In the genomic region with DNA sequence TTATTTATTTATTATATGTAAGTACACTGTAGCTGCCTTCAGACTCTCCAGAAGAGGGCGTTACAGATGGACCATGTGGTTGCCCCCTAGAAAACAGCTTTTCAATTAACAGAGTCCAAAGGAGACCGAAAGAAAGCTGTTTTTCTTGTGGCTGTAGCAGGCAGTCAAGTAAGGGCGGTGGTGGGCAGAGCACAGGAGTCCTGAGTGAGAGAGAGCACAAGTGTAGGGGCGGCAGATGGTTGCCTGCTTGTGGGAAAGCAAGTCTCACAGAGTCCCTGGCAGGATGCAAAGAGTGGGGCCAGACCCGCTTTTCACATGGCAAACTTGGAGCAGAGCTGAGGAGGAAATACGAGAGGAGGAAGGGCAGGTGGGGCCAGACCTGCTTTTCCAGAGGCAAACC, we compare ENCODE assay signal across 13 mouse cellular contexts. TPM values are rescaled to one million over a fixed set of nuclear protein-coding genes. Genes with fewer than 3 reads are reported as not detected.
DNase-seq lines count a peak whose midpoint lies in the region; ATAC-seq and TF ChIP-seq lines count a peak whose summit lies in the region.
"Had no signal": no experiment of that assay in that cellular context is flagged by ENCODE, and none has a peak within 500 bp of the region (broad histone marks: within the 10 kb centered on the region; RNA-seq: fewer than 3 reads in every experiment).

No protein-coding gene starts in this region.

- H3K36me3 ChIP-seq in limb, embryonic 10.5 days = no peaks in the 10 kb centered on the region
- H3K36me3 ChIP-seq: hindbrain, embryonic 12.5 days; midbrain, embryonic 15.5 days; neural tube, embryonic 12.5 days had no signal

- DNase-seq in frontal cortex, postnatal 25 days (ENCODE audit: low spot score in 2 of 2) = no peak
- peak; percentile 18 for DNase-seq in lung, adult 2 months
- no peak for DNase-seq in lung, postnatal 10 days
- peak; percentile 59 for DNase-seq in ES-CJ7 (ENCODE audit: low read depth, low spot score)
- DNase-seq in layer of hippocampus, adult 2 months (ENCODE audit: low spot score in 2 of 2) = peak in 1 of 2 experiments; percentile 41
- DNase-seq in limb, embryonic 10.5 days (ENCODE audit: low spot score) = no peak
- DNase-seq in ovary, adult 18-20 months (ENCODE audit: low spot score) = no peak
- DNase-seq: adrenal gland, adult 2 months; kidney, adult 18-20 months had no signal

- H3K9me3 ChIP-seq in limb, embryonic 10.5 days (replicated peaks) = no peaks in the 10 kb centered on the region
- H3K9me3 ChIP-seq: hindbrain, embryonic 12.5 days; midbrain, embryonic 15.5 days; neural tube, embryonic 12.5 days had no signal

- no peaks in the 10 kb centered on the region for H3K27me3 ChIP-seq in limb, embryonic 10.5 days (ENCODE audit: low read depth, poor library complexity, severe bottlenecking)
- H3K27me3 ChIP-seq: hindbrain, embryonic 12.5 days; midbrain, embryonic 15.5 days had no signal

- 49% methylated on average over 6 of the region's 6 CpGs for WGBS in lung, adult 2 months
- 63% methylated on average over 6 of the region's 6 CpGs for WGBS in limb, embryonic 10.5 days

- peak overlapping the region; percentile 80; the same call in 1 of the 2 replicates for H3K27ac ChIP-seq in layer of hippocampus, adult 2 months
- no peak overlapping the region for H3K27ac ChIP-seq in limb, embryonic 10.5 days
- H3K27ac ChIP-seq: hindbrain, embryonic 12.5 days; midbrain, embryonic 15.5 days; neural tube, embryonic 12.5 days had no signal

- ATAC-seq in frontal cortex, adult (ENCODE audit: low TSS enrichment) = peak; percentile 69
- ATAC-seq: midbrain, embryonic 15.5 days had no signal

- TF ChIP-seq POLR2A in lung, adult 2 months (IDR thresholded peaks at IDR 0.05; ENCODE audit: borderline replicate concordance, extremely low read depth, low read depth, low read length) = no peak

- H3K4me3 ChIP-seq in lung, adult 2 months (replicated peaks; ENCODE audit: extremely low read depth, low read depth, low read length) = no peak overlapping the region
- no peak overlapping the region for H3K4me3 ChIP-seq in layer of hippocampus, adult 2 months
- H3K4me3 ChIP-seq in limb, embryonic 10.5 days = no peak overlapping the region
- H3K4me3 ChIP-seq: hindbrain, embryonic 12.5 days; midbrain, embryonic 15.5 days; neural tube, embryonic 12.5 days had no signal

- TF ChIP-seq CTCF in lung, adult 2 months (IDR thresholded peaks at IDR 0.05; ENCODE audit: insufficient read depth, low read length) = no peak
- TF ChIP-seq CTCF in layer of hippocampus, adult 2 months (conservative IDR thresholded peaks at IDR 0.05) = peak; percentile 44

- peaks cover 2% of the 10 kb centered on the region; the same call in 1 of the 2 replicates for H3K4me1 ChIP-seq in lung, adult 2 months (ENCODE audit: control insufficient read depth, insufficient read depth, low read length)
- H3K4me1 ChIP-seq in limb, embryonic 10.5 days = peaks cover 10% of the 10 kb centered on the region
- H3K4me1 ChIP-seq: hindbrain, embryonic 12.5 days; midbrain, embryonic 15.5 days; neural tube, embryonic 12.5 days had no signal

RNA-seq across cellular contexts. Expression of a gene that starts 9.9 kb away (rescaled TPM):
- polyA plus RNA-seq in lung, adult 2 months (2012; rRNA removed) = 9.6 and 16.4 TPM in 2 replicates
- total RNA-seq in layer of hippocampus, adult 2 months (2021) = 10 to 100 TPM; 70.9 to 88.3 TPM
- 63.7 and 65.8 TPM in 2 replicates for polyA plus RNA-seq in limb, embryonic 10.5 days (2016; fragmentation: Nextera tagmentation; extraction: Ambion mirVana)

RNA-seq across cellular contexts. Expression of a gene that starts 49.8 kb away (rescaled TPM):
- polyA plus RNA-seq in lung, adult 2 months (2012; rRNA removed) = 4.1 and 5.5 TPM in 2 replicates
- total RNA-seq in layer of hippocampus, adult 2 months (2021) = 10 to 100 TPM; 16.5 to 17.7 TPM
- polyA plus RNA-seq in limb, embryonic 10.5 days (2016; fragmentation: Nextera tagmentation; extraction: Ambion mirVana) = 41.4 and 44.1 TPM in 2 replicates

Comparison
In these comparisons a context has a peak if more than half of its experiments do, and no peak if none do; other contexts are left out.
1. DNase-seq: peak in lung, adult 2 months (single experiment) and ES-CJ7 (single experiment); none in frontal cortex, postnatal 25 days (0 of 2), lung, postnatal 10 days (single experiment), limb, embryonic 10.5 days (single experiment) and ovary, adult 18-20 months (single experiment).